Mouse (Mus musculus): Measurements from ENCODE around the gene Tpx2.
A peak's percentile ranks its signal among the peaks of the same experiment; 100 is the strongest.

Tpx2 gene

DNA sequence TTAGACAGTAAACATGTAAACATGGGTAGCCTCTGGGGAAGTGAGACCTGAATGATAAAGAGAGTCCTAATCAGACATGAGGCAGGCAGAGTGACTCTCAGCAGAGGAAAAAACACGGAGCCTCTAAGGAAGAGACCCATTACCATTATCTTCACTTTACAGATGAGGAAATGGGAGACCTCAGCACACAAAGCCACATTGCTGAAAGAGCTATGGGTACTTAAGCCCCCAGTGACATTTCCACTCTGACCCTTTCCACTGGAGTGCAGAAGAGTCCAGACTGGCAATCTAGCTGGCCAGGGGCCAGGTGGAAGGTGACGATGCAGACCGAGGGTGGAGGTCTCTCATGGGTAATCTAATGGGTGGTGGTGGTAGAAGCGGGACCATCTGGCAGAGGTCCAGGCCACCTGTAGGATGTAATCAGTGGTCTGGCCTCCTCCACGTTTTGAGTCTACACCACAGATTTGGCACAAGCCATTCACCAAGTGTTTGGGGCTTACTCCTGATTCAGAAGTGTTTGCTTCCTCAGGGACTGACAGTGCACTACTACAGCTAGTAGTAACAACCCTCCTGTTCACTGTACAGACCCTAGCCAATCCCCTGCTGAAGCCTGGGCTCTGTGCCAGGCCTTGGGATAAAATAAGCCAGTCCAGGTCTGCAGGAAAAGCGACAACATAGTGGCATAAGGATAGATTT is 30.0 kb upstream of the Tpx2 start:
- Histone ChIP-seq H3K4me3 (replicated peaks; ENCODE audit: low read length) (0 out of 2 replicates have a peak overlapping the region, but pooled peaks have one; percentile 1), H3K36me3 (ENCODE audit: insufficient read depth, low read length) (peaks cover 33% of the 10 kb centered on the region), H3K27me3 (ENCODE audit: insufficient read depth, low read length) (no peaks in the 10 kb centered on the region), H3K9me3 (ENCODE audit: low read length) (peaks cover 6% of the 10 kb centered on the region; the same call in 1 of the 2 replicates), H3K4me1 (replicated peaks; ENCODE audit: low read depth, low read length) (peaks cover 99% of the 10 kb centered on the region)
- no peak for TF ChIP-seq CTCF (conservative IDR thresholded peaks at IDR 0.05; ENCODE audit: low read length)
- TF ChIP-seq POU5F1 (IDR thresholded peaks at IDR 0.05; ENCODE audit: borderline replicate concordance, low read length) = no peak
- TF ChIP-seq NANOG (IDR thresholded peaks at IDR 0.05; ENCODE audit: borderline replicate concordance, low read length) = no peak

- Histone ChIP-seq H3K36me3 (ENCODE audit: insufficient read depth, low read length) (peaks cover 37% of the 10 kb centered on the region), H3K9me3 (ENCODE audit: low read length) (peaks cover 6% of the 10 kb centered on the region; the same call in 1 of the 2 replicates), H3K27me3 (ENCODE audit: insufficient read depth, low read length) (no peaks in the 10 kb centered on the region), H3K4me1 (replicated peaks; ENCODE audit: low read depth, low read length) (peaks cover 96% of the 10 kb centered on the region), H3K4me3 (replicated peaks; ENCODE audit: low read length) (no peak overlapping the region)
- TF ChIP-seq POU5F1 (IDR thresholded peaks at IDR 0.05; ENCODE audit: borderline replicate concordance, low read length) = no peak
- no peak for TF ChIP-seq CTCF (conservative IDR thresholded peaks at IDR 0.05; ENCODE audit: low read length)
- no peak for TF ChIP-seq NANOG (IDR thresholded peaks at IDR 0.05; ENCODE audit: borderline replicate concordance, low read length)
These were observed 29.1 kb upstream of the Tpx2 start for GRCm38 (mm10) chr2:152818679-152819078.

DNA sequence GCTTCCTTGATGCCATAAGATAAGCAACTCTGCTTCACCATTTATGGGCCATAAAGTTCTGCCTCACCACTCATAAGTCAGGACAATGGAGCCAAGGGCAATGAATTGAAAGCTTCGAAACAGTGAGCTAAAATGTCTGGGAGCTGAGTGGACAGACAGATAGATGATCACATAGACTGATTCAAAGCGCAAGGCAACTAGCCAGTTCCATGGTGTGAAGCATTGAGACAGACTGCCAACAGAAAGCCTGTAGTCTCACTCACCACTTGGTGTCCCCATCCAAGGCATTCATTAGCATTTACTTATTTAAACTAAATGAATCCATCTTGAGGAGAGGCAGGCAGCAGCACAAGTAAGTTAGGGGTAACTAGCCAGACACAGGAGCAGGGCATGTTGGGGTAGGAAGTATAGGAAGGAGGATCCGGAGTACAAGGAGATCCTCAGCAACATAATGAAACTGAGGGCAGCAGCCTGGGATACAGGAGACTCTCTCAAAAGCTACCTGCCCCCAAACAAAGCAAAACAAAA is 28.6 kb upstream of the Tpx2 start:
- Histone ChIP-seq H3K4me1 (replicated peaks; ENCODE audit: low read depth, low read length) (peaks cover 96% of the 10 kb centered on the region), H3K36me3 (ENCODE audit: insufficient read depth, low read length) (peaks cover 40% of the 10 kb centered on the region), H3K27me3 (ENCODE audit: insufficient read depth, low read length) (no peaks in the 10 kb centered on the region), H3K9me3 (ENCODE audit: low read length) (peaks cover 6% of the 10 kb centered on the region; the same call in 1 of the 2 replicates), H3K4me3 (replicated peaks; ENCODE audit: low read length) (no peak overlapping the region)
- TF ChIP-seq NANOG (IDR thresholded peaks at IDR 0.05; ENCODE audit: borderline replicate concordance, low read length) = no peak
- no peak for TF ChIP-seq POU5F1 (IDR thresholded peaks at IDR 0.05; ENCODE audit: borderline replicate concordance, low read length)
- TF ChIP-seq CTCF (conservative IDR thresholded peaks at IDR 0.05; ENCODE audit: low read length) = no peak

GRCm38 (mm10) chr2:152819926-152820325 is 27.8 kb upstream of the Tpx2 start:
- Histone ChIP-seq H3K4me3 (replicated peaks; ENCODE audit: low read length) (peak overlapping the region; percentile 65), H3K27me3 (ENCODE audit: insufficient read depth, low read length) (no peaks in the 10 kb centered on the region), H3K9me3 (ENCODE audit: low read length) (peaks cover 6% of the 10 kb centered on the region; the same call in 1 of the 2 replicates), H3K36me3 (ENCODE audit: insufficient read depth, low read length) (peaks cover 41% of the 10 kb centered on the region), H3K4me1 (replicated peaks; ENCODE audit: low read depth, low read length) (peaks cover 97% of the 10 kb centered on the region)
- TF ChIP-seq POU5F1 (IDR thresholded peaks at IDR 0.05; ENCODE audit: borderline replicate concordance, low read length) (no peak), NANOG (IDR thresholded peaks at IDR 0.05; ENCODE audit: borderline replicate concordance, low read length) (no peak), CTCF (conservative IDR thresholded peaks at IDR 0.05; ENCODE audit: low read length) (no peak)

GRCm38 (mm10) chr2:152820369-152820768 is 27.4 kb upstream of the Tpx2 start:
- H3K27me3 ChIP-seq (ENCODE audit: insufficient read depth, low read length) = no peaks in the 10 kb centered on the region
- H3K36me3 ChIP-seq (ENCODE audit: insufficient read depth, low read length) = peaks cover 45% of the 10 kb centered on the region
- H3K4me3 ChIP-seq (replicated peaks; ENCODE audit: low read length) = peak overlapping the region; percentile 65
- peaks cover 6% of the 10 kb centered on the region; the same call in 1 of the 2 replicates for H3K9me3 ChIP-seq (ENCODE audit: low read length)
- peak; percentile 50; the same call in 1 of the 2 replicates for TF ChIP-seq NANOG (IDR thresholded peaks at IDR 0.05; ENCODE audit: borderline replicate concordance, low read length)
- no peak for TF ChIP-seq POU5F1 (IDR thresholded peaks at IDR 0.05; ENCODE audit: borderline replicate concordance, low read length)
- TF ChIP-seq CTCF (conservative IDR thresholded peaks at IDR 0.05; ENCODE audit: low read length) = no peak
- peaks cover 97% of the 10 kb centered on the region for H3K4me1 ChIP-seq (replicated peaks; ENCODE audit: low read depth, low read length)

GRCm38 (mm10) chr2:152821023-152821422 is 26.7 kb upstream of the Tpx2 start:
- H3K36me3 ChIP-seq (ENCODE audit: insufficient read depth, low read length) = peaks cover 52% of the 10 kb centered on the region
- peaks cover 6% of the 10 kb centered on the region; the same call in 1 of the 2 replicates for H3K9me3 ChIP-seq (ENCODE audit: low read length)
- no peaks in the 10 kb centered on the region for H3K27me3 ChIP-seq (ENCODE audit: insufficient read depth, low read length)
- H3K4me3 ChIP-seq (replicated peaks; ENCODE audit: low read length) = peak overlapping the region; percentile 65
- TF ChIP-seq NANOG (IDR thresholded peaks at IDR 0.05; ENCODE audit: borderline replicate concordance, low read length) (no peak), POU5F1 (IDR thresholded peaks at IDR 0.05; ENCODE audit: borderline replicate concordance, low read length) (no peak), CTCF (conservative IDR thresholded peaks at IDR 0.05; ENCODE audit: low read length) (no peak)
- H3K4me1 ChIP-seq (replicated peaks; ENCODE audit: low read depth, low read length) = peaks cover 97% of the 10 kb centered on the region

DNA sequence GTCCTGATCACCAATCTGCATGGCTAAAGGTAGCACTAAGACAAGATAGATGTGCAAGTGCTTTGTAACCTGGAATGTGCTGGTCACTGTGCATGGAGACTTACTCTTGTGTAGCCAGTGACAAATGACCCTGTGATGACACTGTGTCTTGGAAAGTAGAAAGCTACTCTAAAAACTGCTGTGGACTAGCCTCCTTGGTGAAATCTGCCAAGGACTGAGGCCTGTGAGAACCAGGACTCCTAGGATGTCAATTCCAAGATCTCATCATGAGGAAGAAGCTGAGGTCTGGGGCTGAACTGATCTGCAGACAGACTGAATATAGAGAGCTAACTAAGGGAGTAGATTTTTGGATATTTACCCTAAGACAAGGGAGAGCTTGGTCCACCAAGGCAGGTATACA is 26.2 kb upstream of the Tpx2 start:
- Histone ChIP-seq H3K36me3 (ENCODE audit: insufficient read depth, low read length) (peaks cover 57% of the 10 kb centered on the region), H3K27me3 (ENCODE audit: insufficient read depth, low read length) (no peaks in the 10 kb centered on the region), H3K4me1 (replicated peaks; ENCODE audit: low read depth, low read length) (peaks cover 97% of the 10 kb centered on the region), H3K4me3 (replicated peaks; ENCODE audit: low read length) (peak overlapping the region; percentile 65), H3K9me3 (ENCODE audit: low read length) (peaks cover 6% of the 10 kb centered on the region; the same call in 1 of the 2 replicates)
- TF ChIP-seq CTCF (conservative IDR thresholded peaks at IDR 0.05; ENCODE audit: low read length) (no peak), POU5F1 (IDR thresholded peaks at IDR 0.05; ENCODE audit: borderline replicate concordance, low read length) (no peak), NANOG (IDR thresholded peaks at IDR 0.05; ENCODE audit: borderline replicate concordance, low read length) (no peak)

DNA sequence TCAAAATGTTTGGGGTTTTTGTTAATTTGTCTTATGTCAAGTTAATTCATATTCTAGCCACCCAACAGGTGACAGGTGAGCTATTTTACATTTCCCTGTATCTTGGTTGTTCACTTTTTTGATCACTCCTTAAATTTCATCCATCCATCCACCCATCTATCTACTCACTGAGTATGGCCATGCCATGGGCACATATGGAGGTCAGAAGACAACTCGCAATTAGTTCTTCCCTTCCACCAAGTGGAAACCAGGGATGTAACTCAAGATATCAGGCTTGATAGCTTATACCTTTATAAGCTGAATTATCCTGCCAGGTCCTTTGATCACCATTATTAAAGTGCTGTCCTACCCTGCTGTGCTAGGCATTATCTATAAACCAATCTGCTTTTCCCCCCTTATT is 24.0 kb upstream of the Tpx2 start:
- peaks cover 71% of the 10 kb centered on the region for H3K36me3 ChIP-seq (ENCODE audit: insufficient read depth, low read length)
- peaks cover 4% of the 10 kb centered on the region; the same call in 1 of the 2 replicates for H3K9me3 ChIP-seq (ENCODE audit: low read length)
- no peak overlapping the region for H3K4me3 ChIP-seq (replicated peaks; ENCODE audit: low read length)
- H3K27me3 ChIP-seq (ENCODE audit: insufficient read depth, low read length) = no peaks in the 10 kb centered on the region
- TF ChIP-seq CTCF (conservative IDR thresholded peaks at IDR 0.05; ENCODE audit: low read length) = no peak
- TF ChIP-seq POU5F1 (IDR thresholded peaks at IDR 0.05; ENCODE audit: borderline replicate concordance, low read length) = no peak
- TF ChIP-seq NANOG (IDR thresholded peaks at IDR 0.05; ENCODE audit: borderline replicate concordance, low read length) = no peak
- H3K4me1 ChIP-seq (replicated peaks; ENCODE audit: low read depth, low read length) = peaks cover 97% of the 10 kb centered on the region

All from E14TG2a.4 (cell line).